Mouse (Mus musculus): Measurements from ENCODE around the gene Lag3. TPM values are rescaled to one million over a fixed set of nuclear protein-coding genes. Genes with fewer than 3 reads are reported as not detected.
"Not testable (repeated sequence)": the region's sequence is repeated elsewhere in the genome, so short reads cannot be mapped to it uniquely, and the experiment has no call there.

Gene Lag3
- polyA plus RNA-seq, 1 experiment from 2014 or later = 2.1 TPM

GRCm38 (mm10) chr6:124900056-124900800 is 11.3 kb downstream of the Lag3 start:
- no peaks in the 10 kb centered on the region for H3K9me3 ChIP-seq (ENCODE audit: control insufficient read depth, low read length)
- H3K9ac ChIP-seq (ENCODE audit: low read length) = no peak overlapping the region
- H3K27ac ChIP-seq (ENCODE audit: low read depth) = no peak overlapping the region
- 68% methylated on average over 8 of the region's 8 CpGs for WGBS
- ATAC-seq (replicated peaks; ENCODE audit: low FRiP score, low TSS enrichment, low read depth) (no peak), DNase-seq (ENCODE audit: low spot score) (no peak)
- no peaks in the 10 kb centered on the region for H3K27me3 ChIP-seq (replicated peaks; ENCODE audit: control insufficient read depth, insufficient read depth, low read length)
- no peak overlapping the region for H3K4me3 ChIP-seq (ENCODE audit: low read depth, low read length)
- no peak overlapping the region for H3K4me2 ChIP-seq (ENCODE audit: low read length)
- peaks cover 9% of the 10 kb centered on the region for H3K4me1 ChIP-seq (replicated peaks; ENCODE audit: control insufficient read depth, insufficient read depth, low read length)
- no peaks in the 10 kb centered on the region for H3K36me3 ChIP-seq (ENCODE audit: control insufficient read depth, insufficient read depth, low read length)

DNA sequence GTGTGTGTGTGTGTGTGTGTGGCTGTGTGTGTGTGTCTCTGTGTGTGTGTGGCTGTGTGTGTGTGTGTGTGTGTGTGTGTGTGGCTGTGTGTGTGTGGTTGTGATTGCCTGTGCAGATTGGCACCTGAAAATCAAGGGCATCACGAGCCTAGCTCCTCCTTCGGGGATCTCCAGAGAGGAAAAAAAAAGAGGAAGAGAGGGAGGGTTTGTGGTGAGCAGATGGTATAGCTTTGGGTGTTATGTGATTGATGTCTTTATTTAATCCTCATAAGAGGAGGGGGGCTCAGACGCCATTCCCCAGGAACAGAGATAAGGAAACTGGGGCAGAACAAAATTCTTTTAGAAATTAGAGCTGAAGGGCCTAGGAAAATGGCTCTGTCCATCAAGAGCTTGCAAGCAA is 13.1 kb downstream of the Lag3 start:
- H3K36me3 ChIP-seq (ENCODE audit: control insufficient read depth, insufficient read depth, low read length) = no peaks in the 10 kb centered on the region
- no peaks in the 10 kb centered on the region for H3K9me3 ChIP-seq (ENCODE audit: control insufficient read depth, low read length)
- H3K9ac ChIP-seq (ENCODE audit: low read length) = no peak overlapping the region
- no peaks in the 10 kb centered on the region for H3K27me3 ChIP-seq (replicated peaks; ENCODE audit: control insufficient read depth, insufficient read depth, low read length)
- no peaks in the 10 kb centered on the region for H3K4me1 ChIP-seq (replicated peaks; ENCODE audit: control insufficient read depth, insufficient read depth, low read length)
- DNase-seq (ENCODE audit: low spot score) = no peak
- no peak overlapping the region for H3K4me3 ChIP-seq (ENCODE audit: low read depth, low read length)
- H3K27ac ChIP-seq (ENCODE audit: low read depth) = no peak overlapping the region
- H3K4me2 ChIP-seq (ENCODE audit: low read length) = no peak overlapping the region
- ATAC-seq (replicated peaks; ENCODE audit: low FRiP score, low TSS enrichment, low read depth) = no peak
- WGBS = 41% methylated on average over 3 of the region's 3 CpGs

GRCm38 (mm10) chr6:124894113-124894512 is 17.4 kb downstream of the Lag3 start:
- WGBS = 78% methylated on average over 2 of the region's 2 CpGs
- H3K4me3 ChIP-seq (ENCODE audit: low read depth, low read length); H3K27ac ChIP-seq (ENCODE audit: low read depth); H3K9ac ChIP-seq (ENCODE audit: low read length); H3K4me2 ChIP-seq (ENCODE audit: low read length); H3K36me3 ChIP-seq (ENCODE audit: control insufficient read depth, insufficient read depth, low read length); H3K27me3 ChIP-seq (replicated peaks; ENCODE audit: control insufficient read depth, insufficient read depth, low read length); H3K9me3 ChIP-seq (ENCODE audit: control insufficient read depth, low read length); ATAC-seq (replicated peaks; ENCODE audit: low FRiP score, low TSS enrichment, low read depth); H3K4me1 ChIP-seq (replicated peaks; ENCODE audit: control insufficient read depth, insufficient read depth, low read length); DNase-seq (ENCODE audit: low spot score): not testable (repeated sequence)

DNA sequence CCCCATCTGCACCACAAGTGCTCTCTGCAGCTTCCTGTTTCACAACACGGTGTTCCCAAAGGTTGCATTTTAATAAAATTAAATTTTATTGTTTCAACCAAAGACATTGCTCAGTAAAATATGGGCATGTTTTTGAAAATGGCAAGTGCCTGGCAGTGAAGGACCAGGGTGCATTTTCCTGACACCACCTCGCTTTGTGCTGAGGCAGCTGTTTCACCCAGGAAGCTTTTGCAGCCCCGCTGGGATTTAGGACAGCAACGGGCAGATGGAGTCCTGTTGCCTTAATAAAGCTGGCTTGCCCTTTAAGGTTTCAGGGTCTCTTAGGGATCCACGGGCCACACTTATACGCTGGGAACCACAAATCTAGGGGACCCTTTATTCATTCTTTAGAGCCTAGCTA is 20.5 kb downstream of the Lag3 start:
- Histone ChIP-seq H3K4me1 (replicated peaks; ENCODE audit: control insufficient read depth, insufficient read depth, low read length) (no peaks in the 10 kb centered on the region), H3K9me3 (ENCODE audit: control insufficient read depth, low read length) (no peaks in the 10 kb centered on the region), H3K4me3 (ENCODE audit: low read depth, low read length) (no peak overlapping the region), H3K9ac (ENCODE audit: low read length) (no peak overlapping the region), H3K27me3 (replicated peaks; ENCODE audit: control insufficient read depth, insufficient read depth, low read length) (no peaks in the 10 kb centered on the region), H3K36me3 (ENCODE audit: control insufficient read depth, insufficient read depth, low read length) (no peaks in the 10 kb centered on the region), H3K4me2 (ENCODE audit: low read length) (no peak overlapping the region), H3K27ac (ENCODE audit: low read depth) (no peak overlapping the region)
- no peak for ATAC-seq (replicated peaks; ENCODE audit: low FRiP score, low TSS enrichment, low read depth)
- 58% methylated on average over 6 of the region's 6 CpGs for WGBS
- DNase-seq (ENCODE audit: low spot score) = no peak

DNA sequence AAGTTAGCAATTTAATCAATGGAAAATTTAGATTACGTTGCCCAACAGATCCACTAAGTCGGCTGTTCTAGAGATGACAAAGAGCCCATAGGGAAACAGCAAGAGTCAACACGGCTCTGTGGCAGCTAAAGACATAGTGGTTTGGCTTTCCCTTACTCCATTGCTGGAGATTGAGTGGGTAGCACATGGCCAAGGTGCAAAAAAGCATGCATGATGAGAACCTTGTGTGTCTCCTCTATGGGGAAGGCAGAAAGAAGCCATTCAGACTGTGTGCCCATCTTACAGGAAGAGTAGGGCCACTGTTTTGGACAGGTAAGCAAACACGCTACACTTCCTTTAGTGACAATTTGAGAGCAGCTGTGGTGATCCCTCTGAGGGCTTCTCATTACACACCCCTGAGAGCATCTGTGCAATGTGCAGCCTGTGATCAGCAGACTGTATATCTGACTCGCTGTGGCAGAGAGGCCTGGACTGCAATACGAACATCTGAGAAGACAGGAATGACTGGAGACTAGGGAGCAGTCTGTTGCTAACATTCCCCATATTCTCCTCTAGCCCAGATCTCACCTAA is 22.9 kb downstream of the Lag3 start:
- no peak overlapping the region for H3K4me2 ChIP-seq (ENCODE audit: low read length)
- H3K4me3 ChIP-seq (ENCODE audit: low read depth, low read length) = no peak overlapping the region
- WGBS = 88% methylated on average over 6 of the region's 6 CpGs
- H3K9me3 ChIP-seq (ENCODE audit: control insufficient read depth, low read length) = no peaks in the 10 kb centered on the region
- ATAC-seq (replicated peaks; ENCODE audit: low FRiP score, low TSS enrichment, low read depth) (no peak), DNase-seq (ENCODE audit: low spot score) (no peak)
- H3K36me3 ChIP-seq (ENCODE audit: control insufficient read depth, insufficient read depth, low read length) = no peaks in the 10 kb centered on the region
- no peaks in the 10 kb centered on the region for H3K4me1 ChIP-seq (replicated peaks; ENCODE audit: control insufficient read depth, insufficient read depth, low read length)
- no peaks in the 10 kb centered on the region for H3K27me3 ChIP-seq (replicated peaks; ENCODE audit: control insufficient read depth, insufficient read depth, low read length)
- no peak overlapping the region for H3K27ac ChIP-seq (ENCODE audit: low read depth)
- no peak overlapping the region for H3K9ac ChIP-seq (ENCODE audit: low read length)

DNA sequence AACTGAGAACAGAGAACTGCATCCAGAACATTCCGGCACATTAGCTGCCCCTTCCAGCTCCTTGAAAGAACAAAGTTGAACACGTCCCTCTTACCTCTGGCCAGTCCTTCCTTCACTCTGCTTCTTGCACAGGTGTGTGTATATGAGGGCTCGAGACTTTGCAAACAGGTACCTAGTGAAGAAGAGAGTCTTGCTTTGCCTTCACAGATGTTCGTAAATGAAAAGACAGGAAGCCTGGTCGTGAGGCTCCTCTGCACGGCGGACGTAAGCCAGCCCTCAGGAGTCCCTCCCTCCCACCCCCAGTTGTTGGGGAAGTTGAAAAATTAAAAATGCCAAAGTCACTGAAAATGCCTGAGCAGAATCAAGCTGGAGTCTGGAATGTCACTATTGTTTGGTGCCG is 23.5 kb downstream of the Lag3 start, which contains the start of gene Cd4:
TSS of gene Cd4 (minus strand) at position 236 of the 400 bp plus-strand sequence.
- Histone ChIP-seq H3K9ac (ENCODE audit: low read length) (no peak within 1 kb of the TSS), H3K27ac (ENCODE audit: low read depth) (no peak within 1 kb of the TSS), H3K36me3 (ENCODE audit: control insufficient read depth, insufficient read depth, low read length) (no peaks in the 10 kb centered on the region), H3K4me2 (ENCODE audit: low read length) (no peak within 1 kb of the TSS), H3K4me1 (replicated peaks; ENCODE audit: control insufficient read depth, insufficient read depth, low read length) (no peaks in the 10 kb centered on the region), H3K4me3 (ENCODE audit: low read depth, low read length) (no peak within 1 kb of the TSS), H3K27me3 (replicated peaks; ENCODE audit: control insufficient read depth, insufficient read depth, low read length) (no peaks in the 10 kb centered on the region), H3K9me3 (ENCODE audit: control insufficient read depth, low read length) (no peaks in the 10 kb centered on the region)
- 68% methylated on average over 9 of the region's 9 CpGs for WGBS
- no peak for DNase-seq (ENCODE audit: low spot score)
- ATAC-seq (replicated peaks; ENCODE audit: low FRiP score, low TSS enrichment, low read depth) = no peak

DNA sequence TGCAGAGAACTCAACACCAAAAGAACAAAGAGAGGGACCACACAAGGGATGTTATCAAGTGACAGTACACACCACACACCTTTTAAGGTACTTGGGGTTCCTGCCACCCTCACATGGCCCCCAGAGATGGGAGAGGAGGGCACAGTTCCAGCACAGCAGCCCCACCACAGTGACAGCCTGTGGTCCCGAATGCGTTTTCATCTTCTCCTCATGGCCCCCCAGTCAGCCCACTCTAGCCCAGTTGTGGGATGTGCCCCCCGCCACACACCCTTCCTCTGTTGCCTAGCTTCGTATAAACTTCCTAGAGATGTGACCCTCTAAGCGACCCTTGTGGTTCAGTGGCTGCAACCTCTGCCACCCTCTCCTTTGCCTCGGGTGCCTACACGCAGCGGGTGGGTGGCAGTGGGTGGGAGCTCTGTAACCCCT is 25.5 kb downstream of the Lag3 start:
- Histone ChIP-seq H3K27me3 (replicated peaks; ENCODE audit: control insufficient read depth, insufficient read depth, low read length) (no peaks in the 10 kb centered on the region), H3K9ac (ENCODE audit: low read length) (no peak overlapping the region), H3K4me1 (replicated peaks; ENCODE audit: control insufficient read depth, insufficient read depth, low read length) (no peaks in the 10 kb centered on the region), H3K4me2 (ENCODE audit: low read length) (no peak overlapping the region), H3K36me3 (ENCODE audit: control insufficient read depth, insufficient read depth, low read length) (no peaks in the 10 kb centered on the region), H3K27ac (ENCODE audit: low read depth) (no peak overlapping the region), H3K4me3 (ENCODE audit: low read depth, low read length) (no peak overlapping the region), H3K9me3 (ENCODE audit: control insufficient read depth, low read length) (no peaks in the 10 kb centered on the region)
- ATAC-seq (replicated peaks; ENCODE audit: low FRiP score, low TSS enrichment, low read depth) = no peak
- 90% methylated on average over 8 of the region's 8 CpGs for WGBS
- DNase-seq (ENCODE audit: low spot score) = no peak

GRCm38 (mm10) chr6:124884714-124885500 is 26.6 kb downstream of the Lag3 start:
- 67% methylated on average over 10 of the region's 10 CpGs for WGBS

More at GRCm38 (mm10) chr6:124884714-124885500, 26.6 kb downstream of the Lag3 start:
- Histone ChIP-seq H3K27me3 (replicated peaks; ENCODE audit: control insufficient read depth, insufficient read depth, low read length) (no peaks in the 10 kb centered on the region), H3K9me3 (ENCODE audit: control insufficient read depth, low read length) (no peaks in the 10 kb centered on the region), H3K4me1 (replicated peaks; ENCODE audit: control insufficient read depth, insufficient read depth, low read length) (no peaks in the 10 kb centered on the region), H3K36me3 (ENCODE audit: control insufficient read depth, insufficient read depth, low read length) (no peaks in the 10 kb centered on the region), H3K27ac (ENCODE audit: low read depth) (no peak overlapping the region), H3K9ac (ENCODE audit: low read length) (no peak overlapping the region), H3K4me2 (ENCODE audit: low read length) (no peak overlapping the region), H3K4me3 (ENCODE audit: low read depth, low read length) (no peak overlapping the region)
- ATAC-seq (replicated peaks; ENCODE audit: low FRiP score, low TSS enrichment, low read depth) = no peak
- DNase-seq (ENCODE audit: low spot score) = no peak

Measured in intestine, embryonic 14.5 days (tissue).